Mouse (Mus musculus) spleen, adult 2 months (tissue): ENCODE results near the gene Slc16a10.

Experiments
- CTCF ChIP-seq: fragments of 200-500 bp; IDR thresholded peaks from 2 replicates; pipeline ENCODE4 v1.5.1; 2011; ENCODE audit warnings: mild to moderate bottlenecking, inconsistent platforms; ENCODE audit not compliant: insufficient read depth, insufficient read length, insufficient replicate concordance; ENCODE audit errors: extremely low read depth
- POLR2A ChIP-seq: fragments of 200-500 bp; IDR thresholded peaks from 2 replicates; pipeline ENCODE4 v1.6.1; 2011; ENCODE audit warnings: low read depth, low read length, inconsistent platforms

DNA sequence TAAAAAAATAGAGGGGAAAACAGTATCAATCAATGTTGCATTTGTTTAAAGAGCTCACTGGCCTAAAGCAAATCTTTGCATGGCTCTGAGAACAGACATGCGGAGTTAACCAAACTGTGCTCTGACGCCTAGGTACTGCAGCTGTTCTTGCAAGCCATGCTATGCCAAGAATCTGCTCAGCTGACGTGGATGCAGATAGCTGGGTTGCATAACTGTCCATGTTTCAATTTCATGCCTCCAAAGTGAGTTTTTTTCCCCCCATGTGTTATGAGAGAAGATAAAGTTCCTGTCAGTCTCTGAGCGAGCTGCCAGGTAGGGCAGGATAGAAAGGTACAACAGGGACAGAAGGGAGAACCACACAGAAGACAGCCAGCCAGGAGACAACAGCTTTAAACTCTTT, 72.8 kb downstream of the Slc16a10 start:
- TF ChIP-seq POLR2A (no peak), CTCF (no peak)
